Mouse (Mus musculus): ENCODE results near the gene Fgf12.

The Fgf12 gene

DNA sequence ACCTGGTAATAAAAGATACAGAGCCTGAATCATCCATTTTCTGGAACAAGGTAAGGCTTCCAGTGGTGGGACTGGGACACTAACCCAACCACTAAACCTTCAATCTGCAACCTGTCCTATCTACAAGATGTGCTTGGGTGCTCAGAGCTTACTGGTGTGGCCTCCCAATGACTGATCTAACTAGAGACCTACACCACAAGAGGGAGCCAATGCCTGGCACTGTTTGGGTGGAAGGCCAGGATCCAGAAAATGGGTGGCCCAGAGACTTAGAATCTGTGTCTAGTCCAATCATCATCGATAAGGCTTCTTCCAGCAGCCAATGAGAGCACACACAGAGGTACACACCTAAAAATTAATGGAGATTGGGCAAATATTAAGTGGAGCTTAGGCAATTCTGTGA, 414.9 kb downstream of the Fgf12 start:
- in situ Hi-C loops (cut with MseI, MboI) = no loop called here

DNA sequence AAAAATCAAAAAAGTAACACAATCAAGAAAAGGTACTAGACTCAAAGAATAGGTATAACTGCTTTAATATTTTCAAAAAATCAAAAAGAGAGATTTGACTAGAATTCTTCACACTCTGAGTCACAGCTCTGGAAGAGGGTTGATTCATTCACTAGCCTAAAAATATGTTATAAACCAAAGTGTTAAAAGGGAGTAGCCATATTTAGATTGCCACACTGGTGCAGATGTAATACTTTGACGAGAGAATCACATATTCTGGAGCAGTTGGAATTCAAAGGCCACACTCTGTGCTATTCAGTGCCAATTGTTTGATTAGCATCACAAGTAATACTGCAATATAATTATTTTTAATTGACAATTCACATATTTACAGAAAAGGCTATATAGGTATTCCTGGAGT, 416.2 kb downstream of the Fgf12 start:
- in situ Hi-C loops (cut with MseI, MboI) = no loop called here

- in situ Hi-C loops (cut with MseI, MboI) = no loop called here
Measured at GRCm38 (mm10) chr16:28335025-28335424, 417.8 kb downstream of the Fgf12 start.

GRCm38 (mm10) chr16:28323576-28323975, 429.3 kb downstream of the Fgf12 start:
- in situ Hi-C loops (cut with MseI, MboI) = no loop called here

- in situ Hi-C loops (cut with MseI, MboI) = no loop called here
Measured at GRCm38 (mm10) chr16:28311618-28312017, 441.2 kb downstream of the Fgf12 start.

DNA sequence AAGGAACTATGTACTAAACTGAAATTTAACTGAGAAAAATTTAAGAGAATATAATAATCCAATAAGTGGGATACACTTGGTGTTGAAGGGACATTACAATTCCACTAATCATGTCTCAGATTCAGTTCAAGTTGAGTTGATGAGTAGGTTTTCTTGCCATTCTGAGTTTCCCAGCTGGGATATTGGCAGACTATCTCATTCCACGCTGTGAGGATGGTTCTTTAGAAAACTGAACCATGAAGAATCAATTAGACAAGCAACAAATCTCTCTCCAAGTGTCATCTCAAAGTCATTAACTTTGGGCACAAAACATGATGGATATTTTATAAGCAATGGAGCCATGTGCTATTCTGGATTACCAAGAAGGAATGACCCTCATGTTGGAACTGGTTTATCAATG, 449.0 kb downstream of the Fgf12 start:
- in situ Hi-C loops (cut with MseI, MboI) = no loop called here

DNA sequence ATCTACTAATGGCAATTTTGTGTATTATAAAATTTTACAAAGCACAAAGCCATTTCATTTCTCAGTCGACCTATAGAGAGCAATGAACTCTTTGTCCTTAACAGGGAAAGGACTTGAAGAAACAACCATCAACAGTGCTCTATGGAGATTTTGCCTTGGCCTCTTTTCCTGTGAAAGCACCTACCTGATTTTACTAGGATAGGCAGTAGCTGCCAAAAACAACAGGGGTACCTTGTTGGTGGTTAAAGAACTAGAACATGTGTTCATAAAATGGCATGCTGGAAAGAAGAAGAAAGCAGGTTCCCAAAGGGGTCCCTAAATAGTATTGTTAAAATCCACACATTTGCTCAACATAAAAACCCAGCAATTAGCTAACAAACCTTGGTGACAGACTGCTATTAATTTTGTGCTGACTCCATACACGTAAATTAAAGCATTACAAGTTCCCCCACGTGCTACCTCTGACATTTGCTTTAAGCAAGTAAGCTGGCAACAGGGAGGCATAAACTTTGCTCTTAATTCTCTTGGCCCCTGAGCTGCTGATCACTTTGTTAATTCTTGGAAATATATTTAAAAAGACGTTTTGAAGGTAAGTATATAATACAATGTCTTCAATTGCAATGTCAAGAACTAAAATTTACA, 463.1 kb downstream of the Fgf12 start:
- in situ Hi-C loops (cut with MseI, MboI) = no loop called here

- in situ Hi-C loops (cut with MseI, MboI) = no loop called here
Measured at GRCm38 (mm10) chr16:28257904-28258303, 495.0 kb downstream of the Fgf12 start.

- in situ Hi-C loops (cut with MseI, MboI) = no loop called here
Measured at GRCm38 (mm10) chr16:28254303-28254702, 498.6 kb downstream of the Fgf12 start.

DNA sequence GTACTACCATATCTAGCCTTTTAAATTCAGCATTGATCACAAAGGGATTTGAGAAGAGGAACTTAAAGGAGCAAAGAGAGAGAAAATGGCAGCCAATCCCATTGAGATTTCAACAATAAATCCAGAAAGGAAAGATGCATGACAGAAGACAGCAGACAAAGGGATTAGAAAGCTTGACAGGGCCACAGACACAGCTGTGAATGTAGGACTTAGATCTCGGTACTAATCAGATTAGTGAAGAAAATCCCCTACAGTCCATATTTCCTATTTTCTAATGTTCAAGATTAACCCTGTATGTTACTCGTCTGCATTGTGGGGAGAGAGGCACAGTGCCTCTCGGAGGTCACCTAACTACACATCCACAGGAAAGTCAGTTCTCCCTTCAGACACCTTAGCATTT, 500.9 kb downstream of the Fgf12 start:
- in situ Hi-C loops (cut with MseI, MboI) = no loop called here

DNA sequence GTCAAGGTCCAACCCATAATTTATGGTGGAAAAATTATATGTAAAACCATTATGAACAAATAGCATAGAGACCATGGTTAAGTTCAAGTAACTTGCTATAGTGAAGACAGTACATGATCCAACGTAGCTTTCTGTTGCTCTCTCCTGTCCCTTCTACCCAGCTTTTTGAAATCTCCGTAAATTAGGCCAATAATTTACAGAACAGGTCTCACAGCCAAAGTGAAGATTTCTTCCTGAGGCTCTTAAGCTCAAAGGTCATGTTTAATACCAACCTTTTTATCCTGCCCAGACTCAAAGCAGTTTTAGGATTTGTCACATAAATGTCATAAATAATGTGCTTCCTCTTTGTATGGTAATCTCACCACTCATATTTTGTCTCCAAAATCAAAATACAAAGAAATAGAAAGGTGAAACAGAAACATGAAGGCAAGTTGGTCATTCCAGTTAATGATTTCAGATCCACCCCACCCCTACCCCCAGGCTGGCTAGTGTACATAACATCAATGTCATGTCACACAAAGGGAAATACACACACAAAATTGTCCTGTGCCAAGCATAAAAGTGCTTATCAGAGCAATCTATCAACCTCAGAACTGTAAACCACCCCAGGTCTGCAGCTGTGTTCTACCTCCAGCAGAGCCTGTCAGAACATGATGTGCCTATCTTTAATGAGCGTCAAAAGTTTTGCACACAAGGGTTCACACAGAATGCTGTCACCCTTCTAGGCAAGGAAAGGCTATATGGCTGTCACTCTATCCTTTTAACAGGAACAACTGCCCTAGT, 509.8 kb downstream of the Fgf12 start:
- in situ Hi-C loops (cut with MseI, MboI) = no loop called here

DNA sequence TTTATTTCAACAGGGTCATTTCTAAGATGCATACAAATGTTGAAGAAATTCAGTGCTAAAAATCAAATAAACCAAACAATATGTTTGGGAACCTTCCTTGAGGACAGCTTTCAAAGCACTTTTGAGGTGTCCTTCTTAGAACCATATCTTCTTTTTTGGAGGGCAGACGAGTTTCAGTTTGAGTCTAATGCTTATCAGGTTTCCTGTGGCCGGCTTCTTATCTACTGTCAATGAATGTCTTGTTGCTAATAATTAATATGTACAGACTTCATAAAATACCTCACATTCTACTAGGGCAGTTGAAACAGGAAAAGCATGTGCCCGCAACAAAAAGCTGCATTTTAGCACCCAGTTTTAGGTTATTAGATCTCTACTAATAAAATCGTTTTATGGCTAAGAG, 513.5 kb downstream of the Fgf12 start:
- in situ Hi-C loops (cut with MseI, MboI) = no loop called here

DNA sequence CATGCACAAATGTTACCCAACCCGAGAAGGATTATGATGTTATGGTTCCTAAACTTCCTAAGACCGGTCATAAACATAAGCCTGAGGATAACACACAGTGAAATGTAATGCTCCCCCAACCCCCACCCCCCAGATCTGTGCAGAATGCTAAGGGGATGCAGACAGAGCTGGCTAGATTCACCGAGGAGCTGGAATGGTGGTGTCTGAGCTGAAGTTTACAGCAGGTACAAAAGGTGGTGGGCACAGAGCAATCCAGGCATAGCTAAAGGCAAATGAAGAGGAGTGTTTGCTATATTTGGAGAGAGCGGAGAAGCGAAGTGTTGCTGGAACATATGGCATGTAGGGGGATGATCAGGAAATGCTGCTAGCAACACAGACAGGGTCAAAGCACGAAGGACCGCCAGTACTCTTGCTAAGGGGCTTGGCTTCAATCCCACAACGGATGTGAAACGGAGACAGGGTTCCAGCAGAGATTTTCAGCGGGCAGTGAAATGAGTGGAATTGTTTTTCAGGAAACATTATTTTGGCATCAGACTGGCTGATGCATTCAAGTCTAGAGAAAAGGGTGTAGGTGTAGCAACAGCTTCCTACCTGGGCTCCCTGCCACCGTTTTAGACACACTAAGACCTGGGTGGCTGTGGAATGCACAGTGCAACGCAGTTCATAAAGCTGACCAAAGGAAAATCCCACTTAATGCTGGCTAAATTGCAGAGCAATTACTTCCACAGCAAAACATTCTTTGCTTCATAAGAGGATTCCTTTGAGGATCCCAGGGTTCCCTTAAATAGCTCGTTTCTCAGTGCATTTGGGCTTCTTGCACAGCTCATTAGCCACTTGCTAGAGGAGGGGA, 514.6 kb downstream of the Fgf12 start:
- in situ Hi-C loops (cut with MseI, MboI) = no loop called here

DNA sequence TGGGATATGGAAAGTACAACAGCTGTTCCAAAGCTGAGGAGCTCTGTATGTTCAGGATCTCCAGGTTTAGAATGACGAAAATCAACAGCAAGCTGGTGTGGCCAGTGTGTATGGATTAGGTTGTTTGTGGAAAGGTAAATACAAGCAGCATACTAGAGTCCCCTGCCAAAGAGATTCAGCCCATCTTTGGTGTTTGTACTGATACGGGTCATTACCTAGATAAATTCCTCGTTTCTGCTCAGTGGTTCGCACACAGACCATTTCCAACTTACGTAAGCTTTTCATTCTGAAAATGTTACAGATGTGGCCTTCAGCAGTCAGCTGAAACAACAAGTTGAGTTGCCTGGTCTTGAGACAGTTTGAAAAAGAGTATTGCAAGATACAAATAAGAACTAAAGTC, 536.9 kb downstream of the Fgf12 start:
- in situ Hi-C loops (cut with MseI, MboI) = no loop called here

DNA sequence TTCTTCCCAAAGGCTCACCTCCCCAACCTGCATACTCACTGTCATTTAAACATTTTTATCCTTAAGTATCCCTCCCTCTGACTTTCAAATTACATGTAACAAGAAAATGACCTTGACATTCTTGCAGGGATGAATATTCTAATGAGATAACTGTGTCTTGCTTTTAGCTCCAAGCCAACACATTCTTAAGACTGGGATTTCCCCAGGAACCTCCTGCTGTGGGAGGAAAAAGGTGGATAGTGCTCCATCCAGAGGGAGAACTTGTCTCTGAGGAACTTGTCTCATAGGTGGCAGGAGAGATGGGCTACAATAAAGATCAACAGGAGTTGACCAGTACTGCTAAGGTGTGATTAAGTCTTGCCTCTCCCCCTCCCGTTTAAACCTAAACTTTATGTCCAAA, 540.5 kb downstream of the Fgf12 start:
- in situ Hi-C loops (cut with MseI, MboI) = no loop called here

DNA sequence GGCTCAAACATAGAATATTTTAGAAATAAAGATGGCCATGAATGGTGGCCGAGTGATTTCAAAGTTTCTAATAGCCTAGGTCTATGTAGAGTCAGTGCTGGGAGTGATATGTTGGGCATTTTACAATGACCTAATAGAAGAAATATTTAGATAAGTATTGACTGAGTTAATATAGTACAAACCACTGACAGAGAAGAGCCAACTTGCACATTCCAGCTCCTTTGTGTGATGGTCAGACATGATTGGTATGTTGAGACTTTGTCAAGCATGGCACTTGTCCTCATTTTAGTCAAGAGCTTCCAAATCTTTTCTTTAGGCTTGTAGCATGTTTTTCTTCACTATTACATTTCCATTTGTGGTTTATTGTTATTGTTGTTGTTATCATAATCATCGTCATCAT, 596.4 kb downstream of the Fgf12 start:
- in situ Hi-C loops (cut with MseI, MboI) = no loop called here

GRCm38 (mm10) chr16:28140972-28141371, 611.9 kb downstream of the Fgf12 start:
- in situ Hi-C loops (cut with MseI, MboI) = no loop called here

GRCm38 (mm10) chr16:28127006-28127405, 625.9 kb downstream of the Fgf12 start:
- in situ Hi-C loops (cut with MseI, MboI) = no loop called here
